Mouse (Mus musculus) urinary bladder, postnatal 4 days (tissue): ENCODE data around the gene Olfr1277.

Experiments
- DNase-seq, 2 experiments: peaks; one replicate each; pipeline ENCODE4 v3.0.0; 2021 to 2022; ENCODE audit warnings: low spot score in 2 of 2

Olfr1277 gene

DNA sequence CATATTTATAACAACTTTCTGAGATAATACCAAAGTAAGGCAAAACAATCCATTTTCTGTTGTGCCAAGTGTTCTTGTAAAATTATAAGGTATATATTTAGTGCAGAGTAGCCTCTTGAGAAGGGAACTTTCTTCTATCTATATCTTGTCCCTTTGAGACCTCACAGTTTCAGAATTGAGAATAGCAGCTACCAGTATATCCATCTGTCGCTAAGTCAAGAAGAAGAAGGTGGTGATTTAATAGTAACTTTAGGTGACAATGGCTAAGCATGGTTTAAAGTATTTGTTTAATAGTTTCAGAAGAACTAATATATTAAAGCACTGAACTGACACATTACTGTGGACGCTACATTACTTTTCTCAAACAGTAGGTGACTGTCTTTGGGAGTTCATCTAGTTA is at the start of gene Olfr1277:
Gene Olfr1277, minus strand, starts transcription at position 101 of the 400 bp plus-strand sequence.
- DNase-seq = no peak

DNA sequence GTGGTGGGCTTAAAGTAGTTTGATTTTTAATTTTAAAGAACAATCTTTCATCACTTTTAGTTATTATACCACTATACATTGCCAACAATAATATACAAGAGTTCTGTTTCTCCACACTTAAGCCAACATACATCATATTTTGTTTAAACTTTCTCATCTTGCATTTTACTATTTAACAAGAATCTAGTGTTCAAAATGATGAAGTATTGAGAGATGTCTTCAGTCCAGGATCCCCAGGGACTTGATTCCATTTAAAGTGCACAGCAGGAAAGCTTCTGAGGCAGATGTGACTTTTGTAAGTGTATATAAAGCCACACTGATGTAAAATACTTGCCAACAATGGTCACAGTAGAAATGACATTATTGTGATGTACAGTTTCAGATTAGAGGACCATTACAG is 39.8 kb upstream of the Olfr1277 start, which contains the start of gene Olfr1280:
Gene Olfr1280, plus strand, starts transcription at position 301 of the 400 bp plus-strand sequence.
- no peak for DNase-seq

DNA sequence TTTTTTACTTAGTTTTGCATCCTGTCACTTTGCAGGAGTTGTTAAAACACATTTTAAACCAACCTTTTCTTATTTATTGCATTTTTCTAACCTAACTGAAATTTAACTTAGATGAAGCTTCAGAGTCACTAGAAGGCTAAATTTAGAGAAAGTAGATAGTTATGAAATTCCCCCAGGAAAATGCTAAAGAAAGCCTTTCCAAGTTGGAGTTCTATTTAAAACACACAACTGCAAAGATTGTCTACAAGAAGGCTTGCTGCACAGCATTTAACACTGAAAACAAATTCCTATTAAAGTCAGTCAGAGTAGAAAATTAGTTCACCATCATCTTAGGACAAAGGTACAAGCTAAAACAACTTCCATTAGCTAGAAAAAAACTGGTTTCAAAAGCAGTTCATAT is 26.5 kb upstream of the Olfr1277 start, which contains the start of gene Olfr1279:
Gene Olfr1279, plus strand, starts transcription at position 262 of the 400 bp plus-strand sequence.
- no peak for DNase-seq

DNA sequence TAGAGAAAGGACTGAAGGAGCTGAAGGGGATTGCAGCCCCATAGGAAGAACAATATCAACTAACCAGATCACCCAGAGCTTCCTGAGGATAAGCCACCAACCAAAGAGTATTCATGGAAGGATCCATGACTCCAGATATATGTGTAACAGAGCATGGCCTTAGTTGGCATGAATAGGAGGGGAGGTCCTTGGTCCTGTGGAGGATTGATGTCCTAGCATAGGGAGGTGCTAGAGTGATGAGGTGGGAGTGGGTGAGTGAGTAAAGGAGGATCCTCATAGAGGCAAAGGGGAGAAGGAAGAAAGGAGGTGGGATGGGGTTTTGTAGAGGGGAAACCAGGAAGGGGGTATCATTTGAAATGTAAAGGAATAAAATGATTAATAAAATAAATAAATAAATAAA is 24.6 kb upstream of the Olfr1277 start:
- DNase-seq = no peak

DNA sequence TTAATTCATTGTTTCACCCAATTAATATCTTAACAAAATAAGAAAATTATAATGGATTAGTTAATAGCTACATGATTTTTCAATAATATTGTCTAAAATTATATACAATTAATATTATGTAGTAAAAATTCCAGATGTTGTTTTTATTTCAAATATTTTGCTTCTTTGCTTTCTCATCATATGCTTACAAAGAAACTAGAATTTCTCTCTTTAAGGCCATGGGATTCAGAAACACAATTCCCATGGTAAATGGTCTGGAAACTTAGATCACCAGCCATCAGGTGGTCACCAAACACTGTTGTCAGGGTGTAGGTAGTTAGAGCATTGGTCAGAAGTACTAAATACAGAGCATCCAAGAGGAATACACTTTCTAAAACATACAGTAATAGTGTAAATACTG is 15.9 kb upstream of the Olfr1277 start, which contains the start of gene Olfr1278:
Gene Olfr1278, plus strand, starts transcription at position 301 of the 400 bp plus-strand sequence.
- no peak for DNase-seq

DNA sequence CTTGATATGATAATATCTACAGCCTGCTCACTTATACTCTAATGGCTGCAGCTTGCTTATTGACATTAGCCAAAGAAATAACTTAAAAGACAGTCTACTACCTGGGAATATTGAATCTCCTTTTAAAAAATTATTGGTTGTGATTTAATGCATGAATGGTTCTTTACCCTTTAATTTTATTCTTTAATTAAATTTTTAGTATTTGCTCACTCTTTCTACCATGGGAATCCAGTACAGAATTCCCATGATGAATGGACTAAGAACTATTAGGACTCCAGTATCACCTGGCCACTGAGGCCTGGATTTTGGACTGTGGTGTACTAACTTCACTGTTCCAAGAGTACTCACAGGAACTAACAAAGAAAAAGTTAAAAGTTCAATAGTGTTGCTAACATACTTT is 19.7 kb downstream of the Olfr1277 start, which contains the start of gene Olfr1276:
Gene Olfr1276, plus strand, starts transcription at position 301 of the 400 bp plus-strand sequence.
- no peak for DNase-seq

DNA sequence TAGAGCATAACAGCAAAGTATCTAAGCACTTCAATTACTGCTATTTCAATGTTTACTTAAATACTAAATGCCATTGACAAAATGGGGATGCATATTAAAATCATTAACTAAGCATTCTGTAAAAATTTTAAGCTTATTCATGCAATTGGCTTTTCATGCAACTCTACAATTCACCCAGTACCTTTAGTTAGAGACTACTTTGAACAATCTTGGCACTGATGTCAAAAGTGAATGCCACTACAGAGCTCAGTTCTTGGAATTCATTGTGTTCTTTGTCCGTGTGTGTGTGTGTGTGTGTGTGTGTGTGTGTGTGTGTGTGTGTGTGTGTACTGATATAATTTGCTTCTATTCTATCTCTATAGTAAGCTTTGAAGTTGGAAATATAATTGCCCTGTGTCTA is 38.7 kb downstream of the Olfr1277 start, which contains the start of gene Olfr1275:
Gene Olfr1275, minus strand, starts transcription at position 101 of the 400 bp plus-strand sequence.
- DNase-seq = no peak

DNA sequence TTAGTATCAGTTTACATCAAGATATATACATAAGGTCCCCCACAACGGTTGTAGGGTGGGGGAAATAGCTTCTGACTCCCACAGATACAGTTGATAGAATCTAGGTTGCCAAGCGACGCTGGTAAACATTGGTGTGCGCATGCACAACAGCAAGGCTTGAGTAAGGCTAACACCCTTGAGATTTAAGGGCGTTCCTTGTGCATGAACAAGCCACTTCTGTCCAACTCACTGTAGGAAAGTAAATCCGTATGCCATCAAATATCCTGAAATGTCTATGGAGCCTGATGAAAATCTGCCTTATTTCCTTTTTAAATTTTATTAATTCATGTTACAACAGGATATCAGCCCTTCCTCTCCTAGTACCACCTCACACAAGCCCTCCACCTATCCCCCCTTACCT is 44.4 kb downstream of the Olfr1277 start, which contains the start of gene 4930430A15Rik:
Gene 4930430A15Rik, minus strand, starts transcription at position 101 of the 400 bp plus-strand sequence.
- DNase-seq = no peak
